Mouse (Mus musculus) kidney, postnatal 4 days (tissue): ENCODE results near the gene Lnx1.

Experiments
- DNase-seq, 2 experiments: peaks; one replicate each; pipeline ENCODE4 v3.0.0; 2021; ENCODE audit warnings: mixed read lengths in 2 of 2

Gene Lnx1

GRCm38 (mm10) chr5:74600010-74600409 is 102.7 kb downstream of the Lnx1 start:
- DNase-seq, result no peak

- peak in 1 of 2 experiments; percentile 17 for DNase-seq
These were observed 109.6 kb downstream of the Lnx1 start for GRCm38 (mm10) chr5:74593147-74593546.

- no peak for DNase-seq
These were observed 111.3 kb downstream of the Lnx1 start for GRCm38 (mm10) chr5:74591413-74591812.

- DNase-seq, result no peak
These were observed 113.6 kb downstream of the Lnx1 start for GRCm38 (mm10) chr5:74589133-74589532.

- no peak for DNase-seq
These were observed 130.9 kb downstream of the Lnx1 start for GRCm38 (mm10) chr5:74571767-74572166.

GRCm38 (mm10) chr5:74561151-74561550 is 141.6 kb downstream of the Lnx1 start:
- no peak for DNase-seq

GRCm38 (mm10) chr5:74549566-74549965 is 153.1 kb downstream of the Lnx1 start:
- DNase-seq, result no peak

GRCm38 (mm10) chr5:74545606-74546005 is 157.1 kb downstream of the Lnx1 start:
- DNase-seq, result no peak
